Mouse (Mus musculus) G1E (cell line): ENCODE measurements at regions not wholly inside any gene's neighbourhood (a gene's known extent, or its start where the extent isn't known, plus 50 kb on each side); places are given as distances from the start of the nearest gene placed in this dataset.

ENCODE experiments used
- CTCF ChIP-seq: IDR thresholded peaks from 2 replicates; pipeline ENCODE4 v1.5.1; 2012; ENCODE audit warnings: low read depth, low read length, inconsistent platforms, mixed read lengths
- GATA1 ChIP-seq: IDR thresholded peaks from 2 replicates; pipeline ENCODE4 v1.6.1; 2012; ENCODE audit warnings: borderline replicate concordance, low read length, inconsistent platforms, mixed read lengths
- GATA2 ChIP-seq: IDR thresholded peaks from 2 replicates; pipeline ENCODE4 v1.6.1; 2012; ENCODE audit warnings: low read depth, low read length, inconsistent platforms, borderline replicate concordance
- POLR2AphosphoS5 ChIP-seq: IDR thresholded peaks from 2 replicates; pipeline ENCODE4 v1.6.1; 2012; ENCODE audit warnings: low read depth, low read length, inconsistent platforms; ENCODE audit not compliant: insufficient replicate concordance
- TAL1 ChIP-seq: conservative IDR thresholded peaks from 2 replicates; pipeline ENCODE4 v1.6.1; 2012; ENCODE audit warnings: low read depth, low read length, inconsistent platforms, mixed read lengths

DNA sequence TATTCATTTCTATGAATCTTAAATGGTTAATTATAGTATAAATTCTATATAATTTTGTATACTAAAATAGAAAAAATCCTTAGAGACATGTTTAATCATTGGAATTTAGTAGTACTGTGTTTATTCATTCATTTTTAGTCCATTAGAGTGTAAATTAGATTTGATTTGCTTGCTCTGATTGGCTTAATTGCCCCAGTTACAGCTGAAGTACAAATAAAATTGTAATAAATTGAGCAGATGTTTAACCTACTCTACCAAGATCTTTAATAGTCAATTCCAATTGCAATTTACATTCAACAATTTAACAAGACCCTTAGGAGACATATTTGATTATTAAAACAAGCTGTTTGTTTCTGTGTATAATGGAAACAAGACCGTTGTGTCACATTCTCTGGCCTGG, 121.2 kb upstream of the Pter start:
- TF ChIP-seq CTCF = no peak
- no peak for TF ChIP-seq GATA2
- no peak for TF ChIP-seq GATA1
- TF ChIP-seq POLR2AphosphoS5 = no peak
- TF ChIP-seq TAL1 = no peak
